Mouse (Mus musculus) bone marrow macrophage, adult 2 months (primary cell): ENCODE measurements at regions not wholly inside any gene's neighbourhood (a gene's known extent, or its start where the extent isn't known, plus 50 kb on each side); places are given as distances from the start of the nearest gene placed in this dataset.

Experiments
- CTCF ChIP-seq: IDR thresholded peaks from 2 replicates; pipeline ENCODE4 v1.5.1; 2012; ENCODE audit warnings: low read depth, mild to moderate bottlenecking, low read length, moderate library complexity
- POLR2A ChIP-seq: IDR thresholded peaks from 2 replicates; pipeline ENCODE4 v1.6.1; 2012; ENCODE audit warnings: mild to moderate bottlenecking, low read depth, low read length, borderline replicate concordance

DNA sequence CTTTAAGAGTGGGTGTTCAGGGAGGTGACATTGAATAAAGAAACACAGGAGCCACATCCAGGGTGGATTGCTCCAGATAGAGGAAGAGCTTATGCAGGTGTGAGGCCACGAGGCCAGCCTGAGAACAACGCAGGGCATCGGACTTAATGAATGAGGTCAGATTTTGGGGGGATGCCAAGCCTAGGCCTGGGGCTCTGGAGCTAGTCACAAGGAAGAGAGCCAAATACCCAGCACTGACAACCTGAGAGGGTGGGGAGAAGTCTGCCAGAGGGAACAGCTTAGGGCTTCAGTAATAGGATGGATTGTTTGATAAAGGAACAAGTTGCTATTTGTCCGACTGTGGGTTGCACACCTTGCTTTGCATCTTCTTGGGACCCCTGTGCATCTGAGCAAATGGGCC lies 203.1 kb upstream of the Hes1 start:
- TF ChIP-seq POLR2A = no peak
- TF ChIP-seq CTCF = no peak
